Mouse (Mus musculus): ENCODE measurements around the gene Prkg2. TPM values are rescaled to one million over a fixed set of nuclear protein-coding genes. Genes with fewer than 3 reads are reported as not detected.

Prkg2 gene
- total and polyA plus RNA-seq, 2 experiments, result not detected

DNA sequence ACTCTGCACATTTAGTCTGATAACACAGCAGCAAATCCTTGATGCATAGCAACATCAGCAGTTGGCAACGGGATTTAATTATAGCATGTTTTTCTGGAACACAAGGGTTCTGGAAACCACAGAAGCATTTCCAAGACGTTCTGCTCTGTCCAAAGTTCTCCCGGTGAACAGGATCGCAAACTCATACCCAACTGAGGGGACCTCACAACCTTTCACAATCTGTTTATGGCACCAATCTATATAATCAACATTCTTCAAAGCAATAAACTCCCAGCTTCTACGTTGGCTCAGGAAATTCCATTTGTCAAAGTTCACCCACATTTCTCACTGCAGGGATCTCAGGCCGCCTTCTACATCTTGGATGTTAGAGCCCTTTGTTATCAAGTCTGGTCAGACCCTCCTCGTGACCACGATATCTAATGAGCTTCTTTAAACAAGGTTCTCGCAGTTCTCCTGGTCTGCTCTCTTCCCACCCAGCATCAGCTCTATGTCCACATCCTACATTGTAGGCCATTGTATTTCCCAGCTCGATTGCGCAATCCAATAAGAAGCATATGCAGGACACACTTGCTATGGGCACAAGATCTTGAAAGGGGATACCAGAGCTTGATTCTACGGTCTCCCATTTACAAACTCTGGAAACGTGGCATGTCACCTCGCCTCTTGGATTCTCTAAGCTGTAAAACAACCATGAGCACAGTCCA is 26.6 kb downstream of the Prkg2 start:
- H3K36me3 ChIP-seq (ENCODE audit: control insufficient read depth, insufficient read depth, low read length), result no peaks in the 10 kb centered on the region
- 82% methylated on average over 14 of the region's 14 CpGs for WGBS
- H3K27ac ChIP-seq (replicated peaks; ENCODE audit: insufficient read depth, low read depth, low read length), result no peak overlapping the region
- no peaks in the 10 kb centered on the region for H3K27me3 ChIP-seq (ENCODE audit: control insufficient read depth, insufficient read depth, low read length)
- no peaks in the 10 kb centered on the region for H3K4me1 ChIP-seq (ENCODE audit: control insufficient read depth, insufficient read depth, low read length)
- no peak for DNase-seq (ENCODE audit: extremely low read depth, low read depth, low spot score)
- H3K79me2 ChIP-seq (ENCODE audit: control insufficient read depth, insufficient read depth, low read length), result no peaks in the 10 kb centered on the region
- no peak overlapping the region for H3K9ac ChIP-seq (ENCODE audit: low read depth, low read length)
- H3K4me3 ChIP-seq (ENCODE audit: insufficient read depth, low read depth, low read length), result no peak overlapping the region
- TF ChIP-seq CTCF (IDR thresholded peaks at IDR 0.05; ENCODE audit: low read depth, low read length), result no peak
- no peak for TF ChIP-seq POLR2A (IDR thresholded peaks at IDR 0.05; ENCODE audit: extremely low read depth, insufficient read depth, low read length)

DNA sequence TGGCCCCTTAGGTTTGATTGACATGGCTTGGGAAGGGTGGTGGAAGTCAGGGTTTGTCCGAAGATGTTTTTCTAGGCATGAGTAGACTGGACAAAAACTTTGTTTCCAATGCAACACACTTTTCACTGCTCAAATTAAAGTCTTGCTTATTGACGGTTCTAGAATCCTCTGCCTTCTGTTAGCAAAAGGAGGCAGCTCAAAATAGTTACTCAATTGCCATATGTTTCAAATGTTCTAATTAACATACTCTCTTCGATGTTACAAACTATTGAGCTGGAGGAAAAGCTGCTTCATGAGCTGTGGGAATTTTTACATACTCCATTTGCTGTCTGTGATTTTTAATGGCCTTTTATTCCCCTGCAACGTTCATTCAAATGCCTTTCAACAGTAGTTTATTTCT is 39.0 kb downstream of the Prkg2 start:
- WGBS, result 82% methylated on average over 4 of the region's 4 CpGs
- H3K4me3 ChIP-seq (ENCODE audit: insufficient read depth, low read depth, low read length), result no peak overlapping the region
- TF ChIP-seq CTCF (IDR thresholded peaks at IDR 0.05; ENCODE audit: low read depth, low read length), result no peak
- TF ChIP-seq POLR2A (IDR thresholded peaks at IDR 0.05; ENCODE audit: extremely low read depth, insufficient read depth, low read length), result no peak

DNA sequence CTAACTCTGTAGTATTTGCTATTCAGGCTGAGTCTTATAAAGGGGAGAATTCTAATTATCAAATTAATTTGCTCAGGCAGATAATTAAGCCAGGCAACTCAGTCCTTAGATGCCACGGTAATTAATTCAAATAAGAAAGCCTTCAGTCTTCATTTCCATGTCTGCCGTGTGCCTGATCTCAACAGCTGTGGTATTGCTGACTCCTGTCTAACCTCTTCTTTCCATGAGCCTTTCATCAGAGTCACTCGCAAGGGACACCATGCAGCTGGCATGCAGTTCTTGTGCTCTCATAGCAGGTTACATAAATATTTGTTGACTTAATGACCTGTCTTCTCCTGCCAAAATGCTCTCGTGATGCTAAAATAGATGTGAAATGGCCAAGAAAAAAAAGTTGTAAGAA is 41.4 kb downstream of the Prkg2 start:
- WGBS, result 30% methylated on average over 4 of the region's 4 CpGs
- DNase-seq (ENCODE audit: extremely low read depth, low read depth, low spot score), result peak; percentile 98
- no peak overlapping the region for H3K9ac ChIP-seq (ENCODE audit: low read depth, low read length)

More for the DNA sequence above, 39.0 kb downstream of the Prkg2 start:
- Histone ChIP-seq H3K27ac (replicated peaks; ENCODE audit: insufficient read depth, low read depth, low read length) (no peak overlapping the region), H3K36me3 (ENCODE audit: control insufficient read depth, insufficient read depth, low read length) (no peaks in the 10 kb centered on the region), H3K79me2 (ENCODE audit: control insufficient read depth, insufficient read depth, low read length) (no peaks in the 10 kb centered on the region), H3K9ac (ENCODE audit: low read depth, low read length) (no peak overlapping the region), H3K4me1 (ENCODE audit: control insufficient read depth, insufficient read depth, low read length) (peaks cover 6% of the 10 kb centered on the region; the same call in 1 of the 2 replicates), H3K27me3 (ENCODE audit: control insufficient read depth, insufficient read depth, low read length) (no peaks in the 10 kb centered on the region)
- DNase-seq (ENCODE audit: extremely low read depth, low read depth, low spot score), result no peak

DNA sequence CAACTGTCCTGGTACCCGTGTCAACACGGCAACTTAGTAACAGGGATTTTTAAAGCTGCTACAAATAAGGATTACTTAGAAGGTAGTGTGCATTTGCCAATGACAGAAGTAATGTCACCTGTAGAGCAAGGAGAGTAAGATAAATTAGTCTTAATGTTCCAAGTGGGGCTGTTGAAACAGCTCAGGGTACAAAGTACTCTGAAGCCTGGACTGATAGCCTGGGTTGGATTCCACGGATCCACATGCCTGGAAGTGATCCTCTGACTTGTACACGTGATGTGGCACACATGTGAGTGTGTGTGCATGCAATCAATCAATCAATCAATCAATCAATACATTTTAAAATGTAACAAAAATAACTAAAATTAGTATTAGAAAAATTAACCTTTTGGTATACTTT is 45.6 kb downstream of the Prkg2 start:
- DNase-seq (ENCODE audit: extremely low read depth, low read depth, low spot score), result peak; percentile 94
- Histone ChIP-seq H3K9ac (ENCODE audit: low read depth, low read length) (no peak overlapping the region), H3K4me3 (ENCODE audit: insufficient read depth, low read depth, low read length) (no peak overlapping the region), H3K79me2 (ENCODE audit: control insufficient read depth, insufficient read depth, low read length) (no peaks in the 10 kb centered on the region), H3K36me3 (ENCODE audit: control insufficient read depth, insufficient read depth, low read length) (no peaks in the 10 kb centered on the region), H3K4me1 (ENCODE audit: control insufficient read depth, insufficient read depth, low read length) (peaks cover 8% of the 10 kb centered on the region; the same call in 1 of the 2 replicates), H3K27ac (replicated peaks; ENCODE audit: insufficient read depth, low read depth, low read length) (no peak overlapping the region), H3K27me3 (ENCODE audit: control insufficient read depth, insufficient read depth, low read length) (no peaks in the 10 kb centered on the region)
- WGBS, result 36% methylated on average over 4 of the region's 4 CpGs
- TF ChIP-seq CTCF (IDR thresholded peaks at IDR 0.05; ENCODE audit: low read depth, low read length) (no peak), POLR2A (IDR thresholded peaks at IDR 0.05; ENCODE audit: extremely low read depth, insufficient read depth, low read length) (no peak)

More for the DNA sequence above, 41.4 kb downstream of the Prkg2 start:
- Histone ChIP-seq H3K4me3 (ENCODE audit: insufficient read depth, low read depth, low read length) (no peak overlapping the region), H3K4me1 (ENCODE audit: control insufficient read depth, insufficient read depth, low read length) (peaks cover 12% of the 10 kb centered on the region; the same call in 1 of the 2 replicates), H3K27ac (replicated peaks; ENCODE audit: insufficient read depth, low read depth, low read length) (no peak overlapping the region), H3K27me3 (ENCODE audit: control insufficient read depth, insufficient read depth, low read length) (no peaks in the 10 kb centered on the region), H3K79me2 (ENCODE audit: control insufficient read depth, insufficient read depth, low read length) (no peaks in the 10 kb centered on the region), H3K36me3 (ENCODE audit: control insufficient read depth, insufficient read depth, low read length) (no peaks in the 10 kb centered on the region)
- TF ChIP-seq CTCF (IDR thresholded peaks at IDR 0.05; ENCODE audit: low read depth, low read length), result no peak
- no peak for TF ChIP-seq POLR2A (IDR thresholded peaks at IDR 0.05; ENCODE audit: extremely low read depth, insufficient read depth, low read length)

DNA sequence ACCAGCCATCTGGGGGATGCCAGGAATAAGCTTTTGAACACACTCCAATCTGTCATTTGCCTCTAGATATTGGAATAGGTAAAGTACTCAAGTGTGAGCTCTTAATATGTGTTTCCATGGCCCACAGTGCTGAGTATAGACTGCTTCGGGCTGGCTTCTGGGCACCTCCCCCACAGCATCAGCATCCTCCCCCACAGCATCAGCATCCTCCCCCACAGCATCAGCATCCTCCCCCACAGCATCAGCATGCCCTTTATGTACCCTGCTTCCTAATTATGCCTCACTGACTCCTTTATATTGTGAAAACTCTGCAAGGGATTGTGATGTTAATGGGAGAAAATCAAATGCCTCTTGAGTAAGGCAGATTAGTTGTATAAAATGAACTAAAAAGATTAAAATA is 49.5 kb downstream of the Prkg2 start:
- Histone ChIP-seq H3K4me1 (ENCODE audit: control insufficient read depth, insufficient read depth, low read length) (peaks cover 10% of the 10 kb centered on the region; the same call in 1 of the 2 replicates), H3K27me3 (ENCODE audit: control insufficient read depth, insufficient read depth, low read length) (no peaks in the 10 kb centered on the region), H3K36me3 (ENCODE audit: control insufficient read depth, insufficient read depth, low read length) (no peaks in the 10 kb centered on the region), H3K4me3 (ENCODE audit: insufficient read depth, low read depth, low read length) (no peak overlapping the region), H3K9ac (ENCODE audit: low read depth, low read length) (no peak overlapping the region), H3K27ac (replicated peaks; ENCODE audit: insufficient read depth, low read depth, low read length) (no peak overlapping the region), H3K79me2 (ENCODE audit: control insufficient read depth, insufficient read depth, low read length) (no peaks in the 10 kb centered on the region)
- 63% methylated on average over 1 of the region's 1 CpGs for WGBS
- TF ChIP-seq CTCF (IDR thresholded peaks at IDR 0.05; ENCODE audit: low read depth, low read length) (no peak), POLR2A (IDR thresholded peaks at IDR 0.05; ENCODE audit: extremely low read depth, insufficient read depth, low read length) (no peak)
- no peak for DNase-seq (ENCODE audit: extremely low read depth, low read depth, low spot score)

DNA sequence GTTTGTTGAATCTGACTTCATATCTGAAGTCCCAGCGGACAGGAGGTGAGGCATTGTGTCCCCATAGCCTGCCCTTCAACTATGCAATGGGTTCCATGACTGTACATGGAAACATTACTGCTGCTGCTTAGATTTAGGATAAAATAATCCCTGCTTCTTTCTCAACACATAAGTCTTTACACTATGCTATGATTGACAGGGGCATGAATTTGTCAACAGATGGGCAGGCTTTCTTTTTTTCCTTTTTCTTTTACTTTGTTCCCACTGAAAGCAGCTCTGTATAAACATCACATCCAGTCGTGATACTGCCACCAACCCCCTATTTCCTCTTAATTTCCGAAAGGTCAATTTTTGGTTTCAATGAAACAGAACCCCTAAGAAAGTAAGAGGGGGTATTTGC is 50.0 kb downstream of the Prkg2 start:
- DNase-seq (ENCODE audit: extremely low read depth, low read depth, low spot score), result no peak
- TF ChIP-seq POLR2A (IDR thresholded peaks at IDR 0.05; ENCODE audit: extremely low read depth, insufficient read depth, low read length), result no peak
- TF ChIP-seq CTCF (IDR thresholded peaks at IDR 0.05; ENCODE audit: low read depth, low read length), result no peak
- Histone ChIP-seq H3K9ac (ENCODE audit: low read depth, low read length) (no peak overlapping the region), H3K27me3 (ENCODE audit: control insufficient read depth, insufficient read depth, low read length) (no peaks in the 10 kb centered on the region), H3K27ac (replicated peaks; ENCODE audit: insufficient read depth, low read depth, low read length) (no peak overlapping the region), H3K4me3 (ENCODE audit: insufficient read depth, low read depth, low read length) (no peak overlapping the region), H3K79me2 (ENCODE audit: control insufficient read depth, insufficient read depth, low read length) (no peaks in the 10 kb centered on the region), H3K4me1 (ENCODE audit: control insufficient read depth, insufficient read depth, low read length) (peaks cover 9% of the 10 kb centered on the region; the same call in 1 of the 2 replicates), H3K36me3 (ENCODE audit: control insufficient read depth, insufficient read depth, low read length) (no peaks in the 10 kb centered on the region)
- WGBS, result 71% methylated on average over 3 of the region's 3 CpGs

Data from liver, adult 2 months (tissue).